In genomic region chrX:7444583-7444982, GRCm38 (mm10) we compare ENCODE assay signal across 21 mouse cellular contexts.
DNase-seq lines count a peak whose midpoint lies in the region; ATAC-seq and TF ChIP-seq lines count a peak whose summit lies in the region.
"Had no signal": no experiment of that assay in that cellular context is flagged by ENCODE, and none has a peak within 500 bp of the region (broad histone marks: within the 10 kb centered on the region; RNA-seq: fewer than 3 reads in every experiment).

No protein-coding gene starts in this region.

- no peak for TF ChIP-seq CTCF in kidney, adult 2 months (conservative IDR thresholded peaks at IDR 0.05; ENCODE audit: insufficient read depth, insufficient read length, low read depth, low read length)
- TF ChIP-seq CTCF in lung, adult 2 months (IDR thresholded peaks at IDR 0.05; ENCODE audit: insufficient read depth, low read length), result no peak

- no peak for ATAC-seq in lung, embryonic 16.5 days (ENCODE audit: low read depth)
- no peak for ATAC-seq in forebrain, embryonic 15.5 days (replicated peaks)

- WGBS in heart, embryonic 10.5 days, result 37% methylated on average over 6 of the region's 6 CpGs
- WGBS in kidney, adult 2 months, result 17% methylated on average over 6 of the region's 6 CpGs
- 33% methylated on average over 6 of the region's 6 CpGs for WGBS in lung, embryonic 16.5 days
- 52% methylated on average over 6 of the region's 6 CpGs for WGBS in lung, adult 2 months
- WGBS in forebrain, embryonic 15.5 days, result 51% methylated on average over 6 of the region's 6 CpGs

- no peak for TF ChIP-seq POLR2A in kidney, adult 2 months (IDR thresholded peaks at IDR 0.05; ENCODE audit: low read depth, low read length)
- TF ChIP-seq POLR2A in lung, adult 2 months (IDR thresholded peaks at IDR 0.05; ENCODE audit: borderline replicate concordance, extremely low read depth, low read depth, low read length), result no peak

- H3K9ac ChIP-seq in lung, embryonic 16.5 days (ENCODE audit: low read length), result no peak overlapping the region
- no peak overlapping the region for H3K9ac ChIP-seq in forebrain, embryonic 15.5 days (replicated peaks)
- H3K9ac ChIP-seq: liver, embryonic 14.5 days; stomach, embryonic 15.5 days had no signal

- H3K4me3 ChIP-seq in heart, embryonic 10.5 days, result no peak overlapping the region
- H3K4me3 ChIP-seq in kidney, adult 2 months (ENCODE audit: insufficient read depth, low read depth, low read length), result no peak overlapping the region
- H3K4me3 ChIP-seq in lung, embryonic 16.5 days (ENCODE audit: low read length), result no peak overlapping the region
- no peak overlapping the region for H3K4me3 ChIP-seq in lung, adult 2 months (replicated peaks; ENCODE audit: extremely low read depth, low read depth, low read length)
- no peak overlapping the region for H3K4me3 ChIP-seq in forebrain, embryonic 15.5 days
- H3K4me3 ChIP-seq: embryonic facial prominence, embryonic 10.5 days; gastrocnemius, adult 2 months; limb, embryonic 10.5 days; megakaryocyte, embryonic 14.5 days; stomach, embryonic 15.5 days had no signal

- H3K4me1 ChIP-seq in heart, embryonic 10.5 days, result peaks cover 4% of the 10 kb centered on the region; the same call in 1 of the 2 replicates
- 0 out of 2 replicates have a peak, but pooled peaks cover 3% of the 10 kb centered on the region for H3K4me1 ChIP-seq in kidney, adult 2 months (ENCODE audit: control insufficient read depth, insufficient read depth, low read length)
- H3K4me1 ChIP-seq in lung, embryonic 16.5 days (replicated peaks; ENCODE audit: control insufficient read depth, insufficient read depth, low read length), result no peaks in the 10 kb centered on the region
- no peaks in the 10 kb centered on the region for H3K4me1 ChIP-seq in lung, adult 2 months (ENCODE audit: control insufficient read depth, insufficient read depth, low read length)
- no peaks in the 10 kb centered on the region for H3K4me1 ChIP-seq in forebrain, embryonic 15.5 days

- no peaks in the 10 kb centered on the region for H3K27me3 ChIP-seq in heart, embryonic 10.5 days (ENCODE audit: insufficient read depth, poor library complexity, severe bottlenecking)
- H3K27me3 ChIP-seq in kidney, adult 2 months (replicated peaks; ENCODE audit: control insufficient read depth, insufficient read depth, low read length), result no peaks in the 10 kb centered on the region
- H3K27me3 ChIP-seq in lung, embryonic 16.5 days (ENCODE audit: control insufficient read depth, insufficient read depth, low read depth, low read length), result no peaks in the 10 kb centered on the region
- no peaks in the 10 kb centered on the region for H3K27me3 ChIP-seq in forebrain, embryonic 15.5 days
- H3K27me3 ChIP-seq: CH12.LX; stomach, embryonic 15.5 days had no signal

- DNase-seq in heart, embryonic 10.5 days (ENCODE audit: low spot score), result no peak
- DNase-seq in heart, adult 8-10 months (ENCODE audit: low spot score), result no peak
- DNase-seq in kidney, adult 2 months, result no peak
- DNase-seq in kidney, postnatal 25 days, result no peak
- no peak for DNase-seq in lung, adult 2 months
- DNase-seq in retina, embryonic 14.5 days (ENCODE audit: low spot score), result peak; percentile 5
- DNase-seq: adrenal gland, postnatal 25 days; cerebellum, adult 11 months; cerebellum, postnatal 14 days; gastrocnemius, adult 2 months; layer of hippocampus, adult 9-11 months; midbrain, embryonic 14.5 days; thymus, postnatal 14 days had no signal

- H3K36me3 ChIP-seq in heart, embryonic 10.5 days, result no peaks in the 10 kb centered on the region
- H3K36me3 ChIP-seq in kidney, adult 2 months (ENCODE audit: control insufficient read depth, insufficient read depth, low read length), result no peaks in the 10 kb centered on the region
- H3K36me3 ChIP-seq in lung, embryonic 16.5 days (ENCODE audit: control insufficient read depth, insufficient read depth, low read length), result no peaks in the 10 kb centered on the region
- H3K36me3 ChIP-seq in forebrain, embryonic 15.5 days, result no peaks in the 10 kb centered on the region
- H3K36me3 ChIP-seq: embryonic facial prominence, embryonic 10.5 days; limb, embryonic 10.5 days; stomach, embryonic 15.5 days had no signal

- H3K4me2 ChIP-seq in lung, embryonic 16.5 days (ENCODE audit: low read depth, low read length), result no peak overlapping the region
- no peak overlapping the region for H3K4me2 ChIP-seq in forebrain, embryonic 15.5 days (replicated peaks)
- H3K4me2 ChIP-seq: stomach, embryonic 15.5 days had no signal

- no peaks in the 10 kb centered on the region for H3K9me3 ChIP-seq in heart, embryonic 10.5 days
- no peaks in the 10 kb centered on the region for H3K9me3 ChIP-seq in lung, embryonic 16.5 days (ENCODE audit: control insufficient read depth, low read length)
- H3K9me3 ChIP-seq in forebrain, embryonic 15.5 days, result no peaks in the 10 kb centered on the region
- H3K9me3 ChIP-seq: embryonic facial prominence, embryonic 10.5 days; limb, embryonic 10.5 days; megakaryocyte, embryonic 14.5 days; stomach, embryonic 15.5 days had no signal

- peak overlapping the region; percentile 73 for H3K27ac ChIP-seq in heart, embryonic 10.5 days
- peak overlapping the region; percentile 87 for H3K27ac ChIP-seq in kidney, adult 2 months (ENCODE audit: insufficient read depth, low read depth, low read length)
- H3K27ac ChIP-seq in lung, embryonic 16.5 days (ENCODE audit: low read length), result peak overlapping the region; percentile 50; the same call in 1 of the 2 replicates
- H3K27ac ChIP-seq in forebrain, embryonic 15.5 days (replicated peaks), result no peak overlapping the region
- H3K27ac ChIP-seq: embryonic facial prominence, embryonic 10.5 days; gastrocnemius, adult 2 months; limb, embryonic 10.5 days; liver, embryonic 14.5 days; stomach, embryonic 15.5 days had no signal
